Mouse (Mus musculus) hindbrain, embryonic 13.5 days (tissue): Measurements from ENCODE around the gene Ncoa3. TPM values are rescaled to one million over a fixed set of nuclear protein-coding genes. Genes with fewer than 3 reads are reported as not detected.

Experiments used
- ATAC-seq: fragments of 200-750 bp; cut with Nextera tagmentation; 2 replicates; pipeline ENCODE4 v1.8.0; 2017; ENCODE audit warnings: moderate TSS enrichment; ENCODE audit not compliant: low FRiP score
- H3K27ac ChIP-seq: fragments of 300-500 bp; sonication (generic); 2 replicates; pipeline ENCODE4 v1.5.1; 2015; ENCODE audit warnings: inconsistent platforms, mild to moderate bottlenecking, moderate library complexity
- H3K27me3 ChIP-seq: fragments of 300-500 bp; sonication (generic); 2 replicates; pipeline ENCODE4 v1.6.1; 2015; ENCODE audit warnings: mild to moderate bottlenecking, inconsistent platforms
- H3K36me3 ChIP-seq: fragments of 300-500 bp; sonication (generic); 2 replicates; pipeline ENCODE4 v1.6.1; 2015; ENCODE audit warnings: mild to moderate bottlenecking, inconsistent platforms
- H3K4me1 ChIP-seq: fragments of 300-500 bp; sonication (generic); replicated peaks from 2 replicates; pipeline ENCODE4 v1.6.1; 2015; ENCODE audit warnings: inconsistent platforms
- H3K4me2 ChIP-seq: fragments of 300-500 bp; sonication (generic); 2 replicates; pipeline ENCODE4 v1.6.1; 2015; ENCODE audit warnings: inconsistent platforms, mild to moderate bottlenecking, moderate library complexity
- H3K4me3 ChIP-seq: fragments of 300-500 bp; sonication (generic); 2 replicates; pipeline ENCODE4 v1.5.1; 2015; ENCODE audit warnings: mild to moderate bottlenecking, inconsistent platforms
- H3K9ac ChIP-seq: fragments of 300-500 bp; sonication (generic); 2 replicates; pipeline ENCODE4 v1.6.1; 2015; ENCODE audit warnings: mild to moderate bottlenecking, inconsistent platforms
- H3K9me3 ChIP-seq: fragments of 300-500 bp; sonication (generic); 2 replicates; pipeline ENCODE4 v1.6.1; 2016; ENCODE audit warnings: inconsistent platforms
- WGBS: fragments of 180-500 bp; shearing (Covaris S2); methylation state at CpG from one replicate; pipeline ENCODE4 v1.1.7; 2015; 5-methylcytosine and 5-hydroxymethylcytosine counted together
- polyA plus RNA-seq: library from polyadenylated mRNA; unstranded; fragments of >200 nt; fragmentation: Nextera tagmentation; extraction: Ambion mirVana; gene quantifications from 2 replicates; pipeline ENCODE4 v1.2.1, GENCODE M21; 2015

The Ncoa3 gene
- polyA plus RNA-seq, 1 experiment from 2014 or later: 12.0 TPM

DNA sequence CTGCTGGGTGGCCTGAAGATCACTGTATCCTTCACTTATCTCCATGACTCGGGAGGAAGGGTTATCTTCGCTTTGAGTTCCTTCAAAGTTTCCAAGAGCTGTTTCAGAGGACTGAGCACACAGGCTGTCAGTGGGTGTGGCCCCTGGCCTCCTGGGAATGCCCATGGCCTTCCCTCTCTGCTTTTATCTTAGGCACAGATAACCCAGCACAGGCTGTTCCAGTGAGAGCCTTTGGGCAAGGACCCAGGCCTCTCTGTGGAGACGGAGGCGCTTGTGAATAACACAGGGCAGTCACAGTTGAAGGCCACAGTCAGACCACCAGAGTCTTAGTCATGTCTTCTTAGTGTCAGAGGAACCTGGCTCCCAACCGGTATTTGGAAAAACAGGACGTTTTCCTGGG lies 130.3 kb downstream of the Ncoa3 start:
- H3K27me3 ChIP-seq: no peaks in the 10 kb centered on the region
- H3K9ac ChIP-seq: no peak overlapping the region

More for the DNA sequence above, 130.3 kb downstream of the Ncoa3 start:
- Histone ChIP-seq H3K4me1 (peaks cover 11% of the 10 kb centered on the region; the same call in 1 of the 2 replicates), H3K4me2 (no peak overlapping the region), H3K4me3 (no peak overlapping the region), H3K9me3 (no peaks in the 10 kb centered on the region), H3K27ac (no peak overlapping the region), H3K36me3 (no peaks in the 10 kb centered on the region; the same call in none of the 2 replicates)
- WGBS: 94% methylated on average over 6 of the region's 6 CpGs
- ATAC-seq: no peak

Other genes starting within 250 kb of the Ncoa3 start
- gene Zmynd8, start 93.6 kb upstream of the Ncoa3 start, polyA plus RNA-seq: 82.2 and 86.6 TPM in 2 replicates
- 88.6 and 113 TPM in 2 replicates for gene Sulf2, start 163.0 kb downstream of the Ncoa3 start, polyA plus RNA-seq